Mouse (Mus musculus): Measurements from ENCODE around the gene Cdc6.
"Not testable (repeated sequence)": the region's sequence is repeated elsewhere in the genome, so short reads cannot be mapped to it uniquely, and the experiment has no call there.

Gene Cdc6

DNA sequence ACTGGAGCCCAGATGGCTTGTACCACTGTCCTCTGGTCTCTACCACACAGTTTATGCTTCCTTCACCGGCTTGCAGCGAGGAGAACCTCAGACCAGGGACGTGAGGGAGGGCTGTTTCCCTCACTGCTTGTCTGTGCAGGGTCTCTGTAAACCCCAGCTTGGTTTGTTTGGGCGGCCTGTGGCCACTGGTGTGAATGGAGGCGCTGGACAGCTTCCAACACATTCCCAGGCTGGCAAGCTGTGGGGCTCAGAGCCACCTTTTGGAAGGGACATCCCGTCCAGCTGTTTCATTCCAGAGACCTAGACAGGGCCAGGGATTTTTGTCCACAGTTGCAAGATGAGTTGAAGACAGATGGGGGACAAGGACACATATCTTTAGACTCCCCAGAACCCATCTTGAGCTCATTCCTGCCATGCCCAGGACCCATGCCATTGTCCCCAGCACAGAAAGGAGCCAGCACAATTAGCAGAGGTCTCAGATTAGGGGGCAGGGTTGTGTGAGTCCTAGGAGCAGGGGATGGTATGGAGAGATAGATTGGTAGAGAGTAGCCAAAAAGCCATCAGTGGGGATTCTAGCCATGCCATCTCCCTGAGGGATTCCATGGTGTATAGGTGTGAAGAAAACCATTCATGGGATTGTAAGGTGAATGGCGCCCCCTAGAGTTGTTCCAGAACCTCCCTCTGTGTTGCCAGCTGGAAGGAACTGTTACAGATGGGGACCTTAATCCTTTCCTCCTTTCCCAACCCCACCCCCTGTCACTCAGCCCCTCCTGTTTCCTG is 24.1 kb downstream of the Cdc6 start:
- no peak for DNase-seq (ENCODE audit: low read depth, low spot score)

DNA sequence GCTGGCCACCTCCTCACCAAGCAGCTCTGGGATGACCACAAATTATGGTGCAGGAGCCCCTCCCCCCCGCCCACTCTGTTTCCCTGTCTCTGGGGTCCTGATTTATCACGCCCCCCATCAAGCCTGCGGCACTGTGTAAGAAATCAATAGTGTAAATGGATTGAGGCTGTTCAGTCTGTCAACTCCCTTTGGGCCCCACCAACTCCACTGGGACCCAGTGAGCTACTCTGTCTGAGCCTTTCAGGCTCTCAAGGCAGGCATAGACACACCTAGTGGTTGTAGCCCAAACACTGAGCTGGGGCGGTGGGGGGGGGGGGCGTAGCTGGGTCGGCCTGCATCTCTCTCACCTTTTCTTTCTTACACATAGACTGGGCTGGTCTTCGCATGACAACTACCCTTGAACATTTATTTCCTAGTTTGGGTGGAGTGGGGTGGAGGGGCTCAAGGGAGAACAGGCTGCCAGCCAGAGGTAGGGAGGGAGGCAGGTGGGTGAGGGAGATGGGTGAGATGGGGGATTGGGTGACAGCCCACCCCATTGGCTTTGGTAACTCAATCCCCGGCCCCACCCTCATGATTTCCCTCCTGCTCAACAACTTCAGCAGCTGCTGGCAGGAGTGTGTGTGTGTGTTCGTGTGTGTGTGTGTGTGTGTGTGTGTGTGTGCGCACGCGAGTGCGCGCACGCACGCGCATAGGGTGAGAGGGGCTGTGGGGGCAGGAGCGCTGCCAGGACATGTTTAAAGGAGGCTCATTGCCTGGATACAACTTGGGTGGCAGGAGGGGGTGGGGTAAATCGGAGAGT is 24.9 kb downstream of the Cdc6 start:
- no peak for DNase-seq (ENCODE audit: low read depth, low spot score)

DNA sequence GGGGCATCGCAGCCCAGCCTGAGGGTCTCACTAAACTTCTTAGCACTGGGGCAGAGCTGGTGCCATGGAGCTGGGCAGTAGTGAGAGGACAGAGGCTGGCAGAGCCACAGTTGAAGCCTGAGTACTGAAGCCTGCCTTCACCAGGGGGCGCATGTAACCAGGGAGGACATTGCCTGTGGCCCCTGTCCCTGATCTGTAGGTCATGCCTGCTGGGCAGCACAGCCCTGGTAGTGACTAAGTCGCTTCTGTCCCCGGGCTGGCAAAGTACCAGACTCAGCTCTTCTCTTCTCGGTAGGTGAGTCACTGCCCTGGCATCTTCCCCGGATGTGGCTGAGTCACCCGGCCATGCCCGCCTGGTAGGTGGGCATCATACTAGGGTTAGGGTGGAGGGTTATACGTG is 25.6 kb downstream of the Cdc6 start:
- DNase-seq (ENCODE audit: low read depth, low spot score) = no peak

DNA sequence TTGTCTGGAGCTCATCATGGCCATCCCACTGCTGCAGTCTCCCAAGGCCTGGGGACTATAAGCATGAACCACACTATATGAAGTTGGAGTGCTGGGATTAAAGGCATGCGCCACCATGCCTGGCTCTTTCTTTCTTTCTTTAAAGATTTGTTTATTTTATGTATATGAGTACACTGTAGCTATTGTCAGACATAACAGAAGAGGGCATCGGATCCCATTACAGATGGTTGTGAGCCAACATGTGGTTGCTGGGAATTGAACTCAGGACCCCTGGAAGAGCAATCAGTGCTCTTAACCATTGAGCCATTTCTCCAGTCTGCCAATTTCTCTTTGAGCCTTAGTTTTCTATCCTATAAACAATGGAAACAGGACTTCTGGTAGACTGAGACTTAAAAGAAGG is 26.2 kb downstream of the Cdc6 start:
- not testable (repeated sequence) for DNase-seq (ENCODE audit: low read depth, low spot score)

- DNase-seq (ENCODE audit: low read depth, low spot score) = no peak
Observed at GRCm38 (mm10) chr11:98934367-98934766, 26.8 kb downstream of the Cdc6 start.

- no peak for DNase-seq (ENCODE audit: low read depth, low spot score)
Observed at GRCm38 (mm10) chr11:98935123-98935522, 27.5 kb downstream of the Cdc6 start.

- no peak for DNase-seq (ENCODE audit: low read depth, low spot score)
Observed at GRCm38 (mm10) chr11:98936170-98936569, 28.6 kb downstream of the Cdc6 start.

- DNase-seq (ENCODE audit: low read depth, low spot score) = no peak
Observed at GRCm38 (mm10) chr11:98936606-98937409, 29.2 kb downstream of the Cdc6 start.

DNA sequence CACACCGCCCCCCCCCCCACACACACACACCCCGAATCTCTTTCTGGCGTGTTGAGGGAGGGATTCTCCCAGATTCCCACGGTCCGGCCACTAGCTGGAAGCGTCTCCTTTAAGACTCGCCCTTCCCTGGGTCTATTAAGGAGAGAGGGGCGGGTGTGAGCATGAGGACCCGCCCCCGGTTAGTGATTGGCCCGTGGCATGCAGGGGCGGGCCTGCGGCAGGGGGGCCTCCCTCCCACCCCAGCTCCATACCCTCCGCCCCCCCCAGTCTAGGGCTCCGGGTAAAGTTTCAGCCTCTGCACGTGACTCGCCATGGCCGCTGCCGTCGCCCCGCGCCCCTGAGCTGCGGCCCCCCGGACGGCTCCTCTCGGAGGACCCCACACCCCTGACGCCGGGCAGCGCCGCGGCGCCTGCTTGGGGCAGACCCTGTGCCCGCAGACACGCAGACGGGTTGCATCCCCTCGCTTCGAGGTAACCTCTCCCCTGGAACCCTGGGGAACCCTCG is 29.9 kb downstream of the Cdc6 start:
- DNase-seq (ENCODE audit: low read depth, low spot score) = peak; percentile 76

DNA sequence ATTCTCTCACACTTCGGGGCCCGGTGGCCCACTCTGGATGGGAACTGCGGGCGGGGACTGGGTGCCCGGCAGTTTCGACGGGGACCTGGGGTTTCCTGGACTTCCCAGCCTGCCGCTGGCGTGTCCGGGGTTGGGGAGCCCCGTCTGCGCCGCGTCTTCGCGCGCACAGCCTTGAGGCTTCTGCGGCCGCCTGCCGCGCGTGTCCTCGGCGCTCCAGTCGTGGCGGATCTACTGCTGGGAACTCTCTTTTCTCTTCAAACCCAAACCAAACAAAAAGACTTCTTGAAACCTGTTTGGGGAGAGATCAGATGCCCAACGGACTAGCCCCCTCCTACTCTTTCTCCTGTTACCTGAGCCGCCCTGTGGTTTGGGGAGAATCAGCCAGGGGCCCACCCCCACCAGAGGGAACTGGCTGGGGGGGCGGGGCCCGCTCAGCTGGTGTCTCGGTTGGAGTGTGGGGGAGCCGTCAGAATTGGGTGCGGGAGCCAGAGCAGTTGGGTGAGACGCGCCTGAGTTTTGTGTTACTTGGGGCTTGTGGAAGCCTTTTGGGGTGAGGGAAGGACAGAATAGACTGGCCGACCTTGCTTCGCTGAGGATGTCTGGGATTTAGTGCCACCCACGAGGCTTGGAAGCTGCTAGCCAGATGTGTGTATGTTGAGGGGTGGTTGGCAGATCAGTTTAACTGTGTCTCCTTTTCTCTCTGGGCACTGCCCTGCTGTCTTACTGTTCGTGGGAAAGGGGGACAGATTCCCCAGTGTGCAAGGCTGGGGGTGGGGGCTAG is 30.5 kb downstream of the Cdc6 start:
- no peak for DNase-seq (ENCODE audit: low read depth, low spot score)

DNA sequence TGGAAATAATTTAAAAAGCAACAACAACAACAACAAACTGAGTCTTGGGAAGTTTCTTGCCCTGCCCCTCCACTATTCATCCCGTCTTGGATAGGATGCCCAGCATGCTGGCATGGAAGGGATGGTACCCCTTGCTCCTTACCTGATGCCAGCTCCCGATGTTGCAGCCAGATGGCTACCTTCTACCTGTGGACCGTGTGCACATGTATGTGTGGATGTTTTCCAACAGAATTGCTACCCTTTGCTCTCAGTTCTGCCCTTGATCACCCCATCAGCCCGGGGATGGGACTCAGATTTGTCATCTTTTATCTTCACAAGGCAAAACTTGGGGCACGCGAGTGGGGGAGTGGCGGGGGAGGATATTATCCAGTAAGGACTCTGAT is 31.1 kb downstream of the Cdc6 start:
- no peak for DNase-seq (ENCODE audit: low read depth, low spot score)

DNA sequence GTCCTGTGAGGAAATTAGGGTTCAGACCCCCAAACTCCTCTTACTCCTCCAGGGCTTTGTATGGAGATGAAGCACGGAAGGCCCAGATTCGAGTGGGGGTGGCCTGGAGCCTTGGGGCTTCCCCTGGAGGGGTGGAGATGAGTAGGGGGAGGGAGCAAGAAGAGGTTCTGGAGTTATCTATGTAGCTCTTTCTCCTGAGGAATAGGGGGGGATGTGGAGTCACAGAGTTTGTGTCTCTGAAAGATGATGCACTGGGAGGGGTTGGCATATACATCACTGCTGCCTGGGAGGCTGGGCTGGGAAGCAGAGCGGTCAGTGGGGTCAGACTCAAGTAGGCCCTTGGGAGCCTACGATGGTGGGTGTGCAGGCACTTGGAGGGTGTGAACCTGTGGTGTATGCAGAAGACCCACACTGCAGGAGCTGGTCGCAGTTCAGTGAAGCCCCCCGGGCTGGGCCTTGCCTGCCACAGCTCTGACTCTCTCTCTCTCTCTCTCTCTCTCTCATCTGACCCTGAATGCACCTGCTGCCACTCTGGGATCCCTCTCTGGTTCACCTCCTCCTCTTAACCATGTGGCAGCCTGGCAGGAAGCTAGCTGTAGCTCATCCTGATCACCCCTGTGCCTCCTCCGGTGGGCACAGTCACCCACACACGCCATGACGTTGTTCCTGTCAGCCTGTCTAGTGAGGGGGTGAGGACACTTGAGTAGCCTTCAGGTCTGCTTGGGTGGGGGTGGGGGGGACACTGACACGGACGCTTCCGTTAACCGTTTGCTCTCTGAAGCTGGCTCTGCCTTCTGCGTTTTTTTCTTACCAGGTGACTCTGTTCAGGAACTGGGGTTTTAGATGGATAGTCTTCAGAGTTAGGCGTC is 31.7 kb downstream of the Cdc6 start:
- no peak for DNase-seq (ENCODE audit: low read depth, low spot score)

GRCm38 (mm10) chr11:98939953-98940641 is 32.5 kb downstream of the Cdc6 start:
- DNase-seq (ENCODE audit: low read depth, low spot score) = no peak

DNA sequence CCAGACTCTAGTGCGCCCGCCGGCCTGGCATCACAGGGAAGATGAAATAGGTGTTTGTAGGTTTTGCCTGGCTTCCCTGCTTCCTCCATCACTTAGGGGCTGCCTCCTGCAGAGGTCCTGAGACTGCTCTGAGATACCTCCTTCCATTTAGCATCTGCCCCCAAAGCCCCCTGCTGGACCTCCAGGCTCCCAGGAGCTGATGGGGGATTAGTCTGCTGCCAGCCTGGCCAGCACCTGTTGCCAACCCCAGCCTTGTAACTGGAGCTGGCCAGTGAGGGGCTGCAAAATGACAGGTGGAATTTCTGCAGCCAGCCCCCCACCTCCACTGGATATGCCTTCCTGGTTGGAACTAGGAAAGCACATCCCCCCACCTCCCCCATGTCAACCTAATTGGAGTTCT is 33.2 kb downstream of the Cdc6 start:
- no peak for DNase-seq (ENCODE audit: low read depth, low spot score)

GRCm38 (mm10) chr11:98941341-98941825 is 33.8 kb downstream of the Cdc6 start:
- DNase-seq (ENCODE audit: low read depth, low spot score) = no peak

GRCm38 (mm10) chr11:98941826-98942550 is 34.4 kb downstream of the Cdc6 start:
- no peak for DNase-seq (ENCODE audit: low read depth, low spot score)

DNA sequence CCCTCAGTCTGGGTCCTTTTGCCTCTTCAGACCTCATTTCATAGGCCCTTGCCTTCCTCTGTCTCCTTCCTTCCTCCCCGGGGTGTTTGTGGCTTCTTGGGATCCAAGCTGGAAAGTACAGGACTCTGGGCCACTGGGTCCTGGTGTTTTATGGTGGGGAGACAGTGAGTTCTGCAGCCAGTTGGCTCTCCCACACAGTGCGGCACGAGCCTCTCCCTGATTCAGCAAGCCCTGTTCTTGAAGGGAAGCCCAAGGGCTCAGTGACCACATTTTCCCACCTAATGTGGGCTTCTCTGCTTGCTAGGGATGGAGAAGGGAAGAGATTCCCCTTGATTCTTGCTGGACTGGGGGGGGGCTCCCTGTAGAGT is 34.9 kb downstream of the Cdc6 start:
- no peak for DNase-seq (ENCODE audit: low read depth, low spot score)

DNA sequence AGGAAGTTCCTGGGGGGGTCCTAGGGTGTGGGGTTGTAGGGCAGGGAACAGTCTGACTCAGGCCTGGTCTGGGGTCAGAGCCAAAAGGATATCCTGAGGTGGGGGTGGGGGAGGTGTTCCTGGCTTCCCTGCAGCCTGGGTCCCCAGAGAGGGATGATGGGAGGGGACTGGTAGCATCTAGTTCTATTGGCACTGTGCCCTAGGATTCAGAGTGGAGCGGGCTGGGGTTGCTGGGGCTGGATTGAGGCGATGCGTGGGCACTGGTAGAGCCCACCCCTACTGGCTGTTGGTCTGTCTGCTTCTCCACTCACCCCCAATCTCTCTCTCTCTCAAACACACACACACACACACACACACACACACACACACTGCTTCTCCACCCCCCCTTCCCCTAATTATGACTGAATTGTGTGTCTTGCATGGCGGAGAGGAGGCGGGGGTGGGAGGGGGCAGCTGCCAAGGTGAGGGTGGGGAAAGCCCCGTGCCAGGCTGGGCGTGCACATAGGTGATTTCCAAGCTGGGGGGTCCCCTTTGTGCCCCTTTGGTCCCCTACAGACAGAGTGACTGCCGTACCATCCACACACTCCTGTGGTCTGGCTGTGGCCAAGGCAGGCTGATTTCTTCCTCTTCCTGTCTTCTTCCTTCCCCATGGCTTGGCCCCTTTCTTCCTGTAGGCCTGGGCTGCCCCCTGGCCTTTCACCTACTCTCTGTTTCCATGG is 35.5 kb downstream of the Cdc6 start:
- DNase-seq (ENCODE audit: low read depth, low spot score) = no peak
